ENCODE assay signal across 28 mouse cellular contexts in genomic region chr7:25576308-25576707, GRCm38 (mm10). TPM values are rescaled to one million over a fixed set of nuclear protein-coding genes. Genes with fewer than 3 reads are reported as not detected.
DNase-seq lines count a peak whose midpoint lies in the region; ATAC-seq and TF ChIP-seq lines count a peak whose summit lies in the region.
"Not testable (repeated sequence)": the region's sequence is repeated elsewhere in the genome, so short reads cannot be mapped to it uniquely, and the experiment has no call there.
"Had no signal": no experiment of that assay in that cellular context is flagged by ENCODE, and none has a peak within 500 bp of the region (broad histone marks: within the 10 kb centered on the region; RNA-seq: fewer than 3 reads in every experiment).

No protein-coding gene starts in this region.

- peak; percentile 30 for DNase-seq in A20 (ENCODE audit: low read depth, low spot score)
- DNase-seq in kidney, postnatal 0 days (ENCODE audit: low spot score); thymus, adult 2 months: not testable (repeated sequence)
- peak; percentile 65 to 68 for DNase-seq in spleen, postnatal 36 days (ENCODE audit: low spot score in 2 of 2)

- not testable (repeated sequence) for TF ChIP-seq POLR2A in bone marrow, adult 2 months (IDR thresholded peaks at IDR 0.05; ENCODE audit: borderline replicate concordance, control insufficient read depth, low read depth, low read length); thymus, adult 2 months (IDR thresholded peaks at IDR 0.05; ENCODE audit: control insufficient read depth, extremely low read depth, insufficient read depth, low read length, poor library complexity)

- 43% methylated on average over 6 of the region's 6 CpGs for WGBS in bone marrow, adult 2 months
- whole genome bisulfite sequencing in intestine, postnatal 0 days, result 23% methylated on average over 6 of the region's 6 CpGs
- 37% methylated on average over 6 of the region's 6 CpGs for WGBS in kidney, postnatal 0 days
- WGBS in lung, embryonic 16.5 days, result 20% methylated on average over 6 of the region's 6 CpGs
- WGBS in thymus, adult 2 months, result 39% methylated on average over 6 of the region's 6 CpGs

- H3K27ac ChIP-seq in bone marrow, adult 2 months (ENCODE audit: control insufficient read depth, insufficient read depth, low read depth, low read length, poor library complexity), result peak overlapping the region; percentile 93
- H3K27ac ChIP-seq in intestine, postnatal 0 days (ENCODE audit: low read depth, low read length), result not testable (repeated sequence)
- peak overlapping the region; percentile 31 for H3K27ac ChIP-seq in kidney, postnatal 0 days
- H3K27ac ChIP-seq in lung, embryonic 16.5 days (ENCODE audit: low read length), result peak overlapping the region; percentile 73
- H3K27ac ChIP-seq in thymus, adult 2 months (ENCODE audit: control insufficient read depth, insufficient read depth, low read length), result peak overlapping the region; percentile 87

- TF ChIP-seq CTCF in bone marrow, adult 2 months (IDR thresholded peaks at IDR 0.05; ENCODE audit: control insufficient read depth, insufficient read depth, low read length); intestine, postnatal 0 days (IDR thresholded peaks at IDR 0.05; ENCODE audit: low read depth); kidney, postnatal 0 days (IDR thresholded peaks at IDR 0.05; ENCODE audit: low read depth); thymus, adult 2 months (IDR thresholded peaks at IDR 0.05; ENCODE audit: borderline replicate concordance, control insufficient read depth, extremely low read depth, insufficient read depth, low read length, poor library complexity): not testable (repeated sequence)

- H3K27me3 ChIP-seq in intestine, postnatal 0 days (replicated peaks; ENCODE audit: control insufficient read depth, insufficient read depth, low read length); kidney, postnatal 0 days (ENCODE audit: insufficient read depth, low read length); lung, embryonic 16.5 days (ENCODE audit: control insufficient read depth, insufficient read depth, low read depth, low read length); thymus, adult 2 months (ENCODE audit: control insufficient read depth, insufficient read depth, low read length): not testable (repeated sequence)

- not testable (repeated sequence) for H3K9me3 ChIP-seq in intestine, postnatal 0 days (ENCODE audit: control insufficient read depth); kidney, postnatal 0 days (replicated peaks; ENCODE audit: low read length); lung, embryonic 16.5 days (ENCODE audit: control insufficient read depth, low read length)

- not testable (repeated sequence) for H3K4me3 ChIP-seq in bone marrow, adult 2 months (replicated peaks; ENCODE audit: control insufficient read depth, low read depth, low read length); intestine, postnatal 0 days (ENCODE audit: low read depth, low read length); kidney, postnatal 0 days (replicated peaks; ENCODE audit: low read depth, low read length); lung, embryonic 16.5 days (ENCODE audit: low read length); thymus, adult 2 months (ENCODE audit: control insufficient read depth, insufficient read depth, low read length)

- H3K4me1 ChIP-seq in bone marrow, adult 2 months (ENCODE audit: control insufficient read depth, insufficient read depth, low read length); intestine, postnatal 0 days (replicated peaks; ENCODE audit: control insufficient read depth, insufficient read depth, low read length); kidney, postnatal 0 days (replicated peaks; ENCODE audit: insufficient read depth, low read length); lung, embryonic 16.5 days (replicated peaks; ENCODE audit: control insufficient read depth, insufficient read depth, low read length): not testable (repeated sequence)
- peaks cover 24% of the 10 kb centered on the region for H3K4me1 ChIP-seq in thymus, adult 2 months (replicated peaks; ENCODE audit: control insufficient read depth, insufficient read depth, low read length)

- H3K4me2 ChIP-seq in intestine, postnatal 0 days (replicated peaks; ENCODE audit: low read depth); kidney, postnatal 0 days (ENCODE audit: low read length); lung, embryonic 16.5 days (ENCODE audit: low read depth, low read length): not testable (repeated sequence)

- H3K36me3 ChIP-seq in intestine, postnatal 0 days (ENCODE audit: control insufficient read depth, insufficient read depth); kidney, postnatal 0 days (ENCODE audit: insufficient read depth, low read length); lung, embryonic 16.5 days (ENCODE audit: control insufficient read depth, insufficient read depth, low read length); thymus, adult 2 months (ENCODE audit: control insufficient read depth, insufficient read depth, low read length): not testable (repeated sequence)

- H3K9ac ChIP-seq in intestine, postnatal 0 days (ENCODE audit: low read depth, low read length); kidney, postnatal 0 days (ENCODE audit: low read depth, low read length); lung, embryonic 16.5 days (ENCODE audit: low read length): not testable (repeated sequence)

- 0 out of 2 replicates have a peak, but pooled peaks have one; percentile 8 for ATAC-seq in granulocyte monocyte progenitor cell, adult 5-6 weeks (replicated peaks; ENCODE audit: poor library complexity, severe bottlenecking)
- peak; percentile 79 for ATAC-seq in intestine, postnatal 0 days
- not testable (repeated sequence) for ATAC-seq in kidney, postnatal 0 days (replicated peaks; ENCODE audit: low FRiP score, low read depth)
- peak; percentile 66 for ATAC-seq in lung, embryonic 16.5 days (ENCODE audit: low read depth)

RNA-seq across cellular contexts. Expression of gene Ceacam2, which starts 36.7 kb away (rescaled TPM):
- not detected in 2 replicates for polyA plus RNA-seq in bone marrow, adult 2 months (2011; ENCODE audit: insufficient read depth, insufficient read length, low replicate concordance, missing spikeins)
- not detected in 2 replicates for total RNA-seq in granulocyte monocyte progenitor cell, adult 5-6 weeks (2014; fragmentation: Nextera tagmentation)
- not detected in 2 replicates for total RNA-seq in granulocyte monocyte progenitor cell, adult 5-6 weeks (2017)
- 0.20 and 0.37 TPM in 2 replicates for polyA plus RNA-seq in intestine, postnatal 0 days (2015; fragmentation: Nextera tagmentation; extraction: Ambion mirVana)
- polyA plus RNA-seq in kidney, postnatal 0 days (2015; fragmentation: Nextera tagmentation; extraction: Ambion mirVana), result 0.07 TPM in 1 of 2 replicates, not detected in the other
- 0.09 TPM in 1 of 2 replicates, not detected in the other for polyA plus RNA-seq in lung, embryonic 16.5 days (2015; fragmentation: Nextera tagmentation; extraction: Ambion mirVana)
- polyA plus RNA-seq in thymus, adult 2 months (2012; rRNA removed), result 0.22 TPM in 1 of 2 replicates, not detected in the other
- total RNA-seq: hindbrain, postnatal 0 days had no signal
- polyA plus RNA-seq: activated CD4-positive, CD25-positive, alpha-beta regulatory T cell, adult 4 months; adrenal gland, adult 2 months; forebrain, embryonic 10.5 days; heart, embryonic 11.5 days; heart, embryonic 16.5 days; hindbrain, embryonic 12.5 days; hindbrain, postnatal 0 days; liver, embryonic 11.5 days; liver, embryonic 16.5 days; neural tube, embryonic 12.5 days had no signal

RNA-seq across cellular contexts. Expression of gene Erich4, which starts 39.4 kb away (rescaled TPM):
- not detected in 2 replicates for polyA plus RNA-seq in bone marrow, adult 2 months (2011; ENCODE audit: insufficient read depth, insufficient read length, low replicate concordance, missing spikeins)
- not detected in 2 replicates for total RNA-seq in granulocyte monocyte progenitor cell, adult 5-6 weeks (2014; fragmentation: Nextera tagmentation)
- total RNA-seq in granulocyte monocyte progenitor cell, adult 5-6 weeks (2017), result not detected in 2 replicates
- 117 and 135 TPM in 2 replicates for polyA plus RNA-seq in intestine, postnatal 0 days (2015; fragmentation: Nextera tagmentation; extraction: Ambion mirVana)
- polyA plus RNA-seq in kidney, postnatal 0 days (2015; fragmentation: Nextera tagmentation; extraction: Ambion mirVana), result 10.1 and 11.2 TPM in 2 replicates
- polyA plus RNA-seq in lung, embryonic 16.5 days (2015; fragmentation: Nextera tagmentation; extraction: Ambion mirVana), result 0.23 TPM in 1 of 2 replicates, not detected in the other
- not detected in 2 replicates for polyA plus RNA-seq in thymus, adult 2 months (2012; rRNA removed)
- total RNA-seq: adrenal gland, adult 2 months; adrenal gland, postnatal 36 days; gastrocnemius, adult 18-20 months; gastrocnemius, postnatal 25 days; hindbrain, postnatal 0 days; layer of hippocampus, adult 2 months; left cerebral cortex, adult 2 months; left cerebral cortex, postnatal 25 days had no signal
- polyA plus RNA-seq: activated CD4-positive, CD25-positive, alpha-beta regulatory T cell, adult 4 months; adrenal gland, adult 2 months; cortical plate, adult 2 months; forebrain, embryonic 10.5 days; forebrain, embryonic 15.5 days; heart, embryonic 11.5 days; hindbrain, embryonic 12.5 days; hindbrain, postnatal 0 days; limb, embryonic 12.5 days; liver, embryonic 11.5 days; midbrain, embryonic 15.5 days; neural tube, embryonic 12.5 days had no signal

RNA-seq across cellular contexts. Expression of gene Dmac2, which starts 42.9 kb away (rescaled TPM):
- 11.5 and 23.1 TPM in 2 replicates for polyA plus RNA-seq in bone marrow, adult 2 months (2011; ENCODE audit: insufficient read depth, insufficient read length, low replicate concordance, missing spikeins)
- total RNA-seq in granulocyte monocyte progenitor cell, adult 5-6 weeks (2014; fragmentation: Nextera tagmentation), result 36.0 and 41.9 TPM in 2 replicates
- total RNA-seq in granulocyte monocyte progenitor cell, adult 5-6 weeks (2017), result 35.6 and 39.0 TPM in 2 replicates
- polyA plus RNA-seq in intestine, postnatal 0 days (2015; fragmentation: Nextera tagmentation; extraction: Ambion mirVana), result 29.0 and 32.6 TPM in 2 replicates
- 68.6 and 68.9 TPM in 2 replicates for polyA plus RNA-seq in kidney, postnatal 0 days (2015; fragmentation: Nextera tagmentation; extraction: Ambion mirVana)
- 34.5 TPM in 2 replicates for polyA plus RNA-seq in lung, embryonic 16.5 days (2015; fragmentation: Nextera tagmentation; extraction: Ambion mirVana)
- polyA plus RNA-seq in thymus, adult 2 months (2012; rRNA removed), result 80.2 and 86.2 TPM in 2 replicates

RNA-seq across cellular contexts. Expression of gene B3gnt8, which starts 50.1 kb away (rescaled TPM):
- 15.2 and 26.9 TPM in 2 replicates for polyA plus RNA-seq in bone marrow, adult 2 months (2011; ENCODE audit: insufficient read depth, insufficient read length, low replicate concordance, missing spikeins)
- total RNA-seq in granulocyte monocyte progenitor cell, adult 5-6 weeks (2014; fragmentation: Nextera tagmentation), result 18.7 and 26.1 TPM in 2 replicates
- total RNA-seq in granulocyte monocyte progenitor cell, adult 5-6 weeks (2017), result 14.6 and 22.9 TPM in 2 replicates
- polyA plus RNA-seq in intestine, postnatal 0 days (2015; fragmentation: Nextera tagmentation; extraction: Ambion mirVana), result 3.4 and 3.5 TPM in 2 replicates
- 9.3 and 11.4 TPM in 2 replicates for polyA plus RNA-seq in kidney, postnatal 0 days (2015; fragmentation: Nextera tagmentation; extraction: Ambion mirVana)
- polyA plus RNA-seq in lung, embryonic 16.5 days (2015; fragmentation: Nextera tagmentation; extraction: Ambion mirVana), result 10.5 and 11.1 TPM in 2 replicates
- polyA plus RNA-seq in thymus, adult 2 months (2012; rRNA removed), result 28.7 and 32.8 TPM in 2 replicates
